Mouse (Mus musculus): ENCODE data around the gene Eppin.

DNA sequence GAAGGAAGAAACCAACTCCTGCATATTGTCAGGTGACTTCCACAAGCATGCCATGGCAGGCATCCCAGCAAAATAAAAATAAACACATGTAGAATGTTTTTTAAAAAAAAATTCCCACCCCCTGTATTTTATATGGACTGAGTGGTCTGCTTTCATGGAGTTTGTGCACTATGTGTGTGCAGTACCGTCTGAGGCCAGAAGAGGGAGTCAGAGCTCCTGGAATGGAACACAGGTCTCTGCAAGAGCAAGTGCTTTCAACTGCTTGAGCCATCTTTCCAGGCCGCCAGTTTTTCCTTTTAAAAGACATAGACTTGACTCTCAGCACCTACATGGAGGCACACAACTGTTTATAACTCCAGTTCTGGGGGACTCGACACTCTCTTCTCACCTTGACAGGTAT is 10.1 kb upstream of the Eppin start:
- TF ChIP-seq CTCF (IDR thresholded peaks at IDR 0.05; ENCODE audit: low read depth, low read length) (no peak), POLR2A (IDR thresholded peaks at IDR 0.05; ENCODE audit: extremely low read depth, insufficient read depth, low read length) (no peak)

All from liver, adult 2 months (tissue).